Mouse (Mus musculus): Measurements from ENCODE around the gene Art1.

The Art1 gene

DNA sequence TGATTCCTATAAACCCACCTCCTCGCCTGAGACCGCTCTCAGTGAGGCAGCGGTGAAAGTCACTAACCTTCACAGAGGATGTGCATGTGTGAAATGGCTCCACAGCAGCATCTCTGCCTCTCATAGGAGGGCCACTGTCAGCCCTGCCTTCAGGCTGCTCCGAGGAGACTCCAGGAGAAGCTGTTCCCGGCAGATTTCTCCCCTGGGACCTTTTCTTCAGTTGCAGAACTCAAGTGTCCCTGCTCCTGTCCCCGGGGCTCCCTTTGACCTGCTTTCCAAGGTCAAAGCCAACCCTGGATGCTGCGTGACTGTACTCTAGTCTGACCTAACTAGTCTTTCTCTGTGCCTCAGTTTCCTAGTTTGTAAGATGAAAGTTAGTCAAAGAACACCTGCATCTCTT is 7.6 kb downstream of the Art1 start, which contains the start of gene Art5:
Gene Art5, minus strand, starts transcription at position 319 of the 400 bp plus-strand sequence.
- DNase-seq (ENCODE audit: low spot score), result no peak

DNA sequence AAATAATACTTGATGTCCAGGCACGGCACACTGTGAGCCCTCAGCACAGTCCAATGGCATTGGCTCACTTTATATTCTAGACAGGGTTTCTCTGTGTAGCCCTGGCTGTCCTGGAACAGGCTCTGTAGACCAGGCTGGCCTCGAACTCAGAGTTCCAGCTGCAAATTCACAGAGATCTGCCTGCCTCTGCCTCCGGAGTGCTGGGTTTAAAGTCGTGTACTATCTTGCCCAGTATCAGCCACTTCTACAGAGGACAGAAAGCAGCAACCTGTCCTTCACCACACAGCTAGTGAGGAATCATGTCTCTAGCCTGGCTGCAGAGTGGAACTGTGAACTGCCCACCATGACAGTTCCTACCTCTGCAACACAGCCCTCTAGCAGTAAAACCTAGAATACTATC is 8.2 kb downstream of the Art1 start:
- DNase-seq (ENCODE audit: low spot score), result no peak

DNA sequence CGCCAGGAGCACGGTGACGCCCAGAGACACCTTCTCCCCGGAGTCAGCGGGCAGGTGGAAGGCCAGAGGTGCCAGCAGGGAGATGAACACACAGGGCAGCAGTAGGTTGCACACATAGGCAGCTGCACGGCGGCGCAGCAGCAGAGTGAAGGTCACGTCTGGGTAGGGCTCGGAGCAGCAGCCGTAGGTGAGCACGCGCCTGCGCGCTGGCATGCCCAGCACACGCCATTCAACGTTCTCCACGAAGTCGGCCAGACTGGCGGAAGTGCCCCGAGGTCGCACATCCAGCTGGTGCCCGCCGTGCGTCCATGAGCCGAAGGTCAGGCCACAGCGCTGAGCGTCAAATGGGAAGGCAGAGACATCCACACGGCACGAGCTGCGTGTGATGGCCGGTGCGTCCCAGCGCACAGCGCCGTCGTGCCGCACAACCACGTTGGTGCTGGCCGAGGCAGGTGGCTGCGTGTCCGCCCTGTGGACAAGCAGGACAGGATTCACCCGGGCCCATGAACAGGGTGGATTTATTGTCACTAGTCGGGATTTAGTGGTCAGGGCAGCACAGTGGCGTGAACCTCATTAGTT is 11.7 kb downstream of the Art1 start:
- no peak for DNase-seq (ENCODE audit: low spot score)

GRCm38 (mm10) chr7:102116579-102117331 is 15.2 kb downstream of the Art1 start, which contains the start of gene Chrna10:
TSS of gene Chrna10 (minus strand) at chr7:102116828.
- no peak for DNase-seq (ENCODE audit: low spot score)

GRCm38 (mm10) chr7:102117382-102117781 is 15.8 kb downstream of the Art1 start:
- no peak for DNase-seq (ENCODE audit: low spot score)

GRCm38 (mm10) chr7:102120326-102120725 is 18.8 kb downstream of the Art1 start:
- DNase-seq (ENCODE audit: low spot score), result no peak

- no peak for DNase-seq (ENCODE audit: low spot score)
These were observed 30.9 kb downstream of the Art1 start for GRCm38 (mm10) chr7:102132395-102132794.

- DNase-seq (ENCODE audit: low spot score), result no peak
These were observed 35.9 kb downstream of the Art1 start for GRCm38 (mm10) chr7:102137464-102137863.

GRCm38 (mm10) chr7:102137898-102138297 is 36.4 kb downstream of the Art1 start:
- no peak for DNase-seq (ENCODE audit: low spot score)

- no peak for DNase-seq (ENCODE audit: low spot score)
These were observed 52.1 kb downstream of the Art1 start for GRCm38 (mm10) chr7:102153691-102154090.
